Mouse (Mus musculus): ENCODE data around the gene Ddx43.
A peak's percentile ranks its signal among the peaks of the same experiment; 100 is the strongest.

The Ddx43 gene

DNA sequence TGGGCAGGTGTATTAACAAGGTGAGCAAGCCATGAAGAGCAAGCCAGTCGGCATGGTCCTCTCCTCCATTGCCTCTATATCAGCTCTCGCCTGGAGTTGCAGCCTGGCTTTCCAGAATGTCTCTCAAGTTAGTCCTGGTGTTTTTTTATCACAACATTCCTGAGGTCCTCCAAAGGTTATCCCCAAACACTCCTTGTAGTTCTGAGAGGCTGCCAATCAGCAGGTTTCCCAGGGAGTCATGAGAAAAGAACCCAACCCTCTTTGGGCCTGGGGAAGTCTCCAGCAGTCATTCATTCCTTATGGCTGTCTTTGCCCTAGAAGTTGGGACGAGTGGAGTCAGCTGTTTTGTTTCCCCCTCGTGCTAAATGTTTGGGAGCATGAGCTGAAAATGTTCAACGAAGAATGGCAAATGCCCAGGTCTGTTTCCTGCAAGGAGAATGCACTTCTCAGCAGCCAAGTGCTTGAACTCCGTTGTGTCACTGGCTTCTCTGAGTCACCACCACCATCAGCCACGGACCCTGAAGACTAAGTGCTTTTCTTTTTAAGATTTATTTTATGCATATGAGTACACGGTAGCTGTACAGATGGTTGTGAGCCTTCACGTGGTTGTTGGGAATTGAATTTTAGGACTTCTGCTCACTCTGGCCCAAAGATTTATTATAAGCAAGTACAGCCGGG, 22.6 kb upstream of the Ddx43 start:
- DNase-seq (ENCODE audit: low read depth) = no peak

DNA sequence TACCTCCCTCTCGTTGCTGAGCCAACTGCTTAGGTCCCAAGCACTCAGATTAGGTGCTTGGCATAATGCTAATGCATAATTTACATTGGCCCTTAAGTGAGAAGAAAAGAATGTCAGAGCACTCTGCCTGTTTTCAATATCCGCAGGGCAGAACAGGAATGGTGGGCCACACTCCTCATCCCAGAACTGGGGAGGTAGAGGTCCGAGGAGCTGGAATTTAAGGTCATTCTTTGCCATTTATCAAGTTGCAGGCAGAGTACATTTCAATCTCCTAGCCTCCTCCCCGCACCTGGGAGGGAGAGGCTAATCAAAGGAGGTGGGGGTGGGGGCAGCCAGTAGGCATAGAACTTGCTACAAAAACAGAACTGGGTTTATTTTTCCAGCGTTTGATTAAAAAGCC, 21.2 kb upstream of the Ddx43 start:
- DNase-seq (ENCODE audit: low read depth) = no peak

DNA sequence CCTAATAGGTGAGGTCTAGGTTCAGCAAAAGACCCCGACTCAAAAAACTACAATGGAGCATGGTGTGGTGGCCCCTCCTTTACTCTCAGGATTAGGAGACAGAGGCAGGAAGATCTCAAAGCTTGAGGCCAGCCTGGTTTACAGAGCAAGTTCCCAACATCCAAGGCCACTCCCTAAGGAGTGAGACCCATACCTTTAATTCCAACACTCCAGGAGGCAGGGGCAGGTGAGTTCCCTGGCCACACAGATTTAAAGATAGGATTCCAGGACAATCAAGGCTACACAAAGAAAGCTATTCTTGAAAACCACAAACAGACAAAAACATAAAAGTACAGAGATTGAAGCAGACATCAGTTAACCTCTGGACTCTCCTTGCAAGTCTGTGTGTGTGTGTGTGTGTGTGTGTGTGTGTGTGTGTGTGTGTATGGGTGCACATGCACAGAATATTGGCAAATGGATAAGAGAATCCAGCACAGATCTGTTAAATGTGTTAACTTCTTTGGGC, 20.6 kb upstream of the Ddx43 start:
- no peak for DNase-seq (ENCODE audit: low read depth)

DNA sequence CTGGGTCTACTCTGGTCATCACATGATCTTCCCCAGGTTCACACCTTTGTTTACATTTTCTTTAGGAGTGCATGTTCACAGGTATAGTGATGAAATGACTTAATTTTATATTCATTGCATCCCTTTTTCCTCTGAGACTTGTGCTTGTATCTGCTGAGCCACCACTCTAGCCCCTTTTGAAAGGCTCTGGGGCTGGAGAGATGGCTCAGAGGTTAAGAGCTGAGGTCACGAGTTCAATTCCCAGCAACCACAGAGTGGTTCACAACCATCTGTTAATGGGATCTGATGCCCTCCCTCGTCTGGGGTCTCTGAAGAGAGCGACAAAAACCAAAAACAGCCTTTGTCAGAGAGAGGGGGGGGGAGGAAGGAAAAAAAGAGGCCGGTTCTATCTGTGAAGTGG, 20.1 kb upstream of the Ddx43 start:
- no peak for DNase-seq (ENCODE audit: low read depth)

DNA sequence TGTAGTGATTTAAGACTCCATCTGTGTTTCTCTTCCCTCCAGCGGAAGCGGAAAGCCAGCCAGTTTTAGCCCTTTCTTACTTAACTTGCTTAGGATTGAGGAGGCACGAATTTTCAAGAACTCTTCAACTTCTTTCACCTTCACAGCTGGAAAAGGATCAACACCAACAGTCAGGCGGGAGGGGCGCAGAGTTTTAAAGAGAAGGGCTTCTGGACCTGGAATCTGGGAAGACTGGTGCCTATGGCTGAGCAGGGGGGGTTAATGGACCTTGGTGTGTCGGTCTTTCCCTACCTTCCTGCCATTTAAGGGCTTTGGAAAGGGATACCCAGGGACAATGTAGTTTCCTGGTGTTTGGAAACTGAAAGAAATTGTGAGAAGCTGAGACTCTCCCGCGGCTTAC, 18.0 kb upstream of the Ddx43 start:
- DNase-seq (ENCODE audit: low read depth) = no peak

DNA sequence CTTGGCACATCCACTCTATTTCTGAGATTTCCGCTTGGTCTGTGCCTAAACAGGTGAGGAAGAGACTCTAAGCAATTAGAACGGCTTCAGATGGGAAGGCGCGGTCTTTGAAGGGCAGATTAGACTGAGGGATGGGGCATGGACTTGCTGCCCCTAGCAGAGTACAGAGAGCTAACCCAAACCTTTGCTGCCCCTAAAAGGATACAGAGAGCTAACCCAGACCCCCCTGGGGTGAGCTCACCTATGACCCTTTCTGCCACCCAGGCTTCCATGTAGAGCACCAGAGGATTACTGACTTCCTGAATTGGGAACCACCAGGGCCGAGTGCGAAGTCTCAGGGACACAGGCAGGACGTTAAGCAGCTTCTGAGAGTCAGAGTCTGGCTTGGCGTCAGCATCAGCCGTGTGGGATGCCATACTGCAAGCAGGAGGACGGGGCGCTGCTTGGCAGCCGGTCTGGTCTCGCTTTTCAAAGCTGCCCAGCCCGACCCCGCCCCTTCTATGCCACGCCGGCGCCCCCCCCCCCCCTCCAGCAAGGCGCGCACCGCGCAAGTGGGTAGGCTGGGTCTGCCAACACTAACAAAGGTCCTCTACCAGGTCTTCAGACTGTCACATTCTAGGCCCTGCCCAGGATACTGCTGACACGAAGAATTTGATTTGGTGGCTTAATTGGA, 17.3 kb upstream of the Ddx43 start, which contains the start of gene Ooep:
Gene Ooep, minus strand, starts transcription at position 613 of the 673 bp plus-strand sequence.
- no peak for DNase-seq (ENCODE audit: low read depth)

DNA sequence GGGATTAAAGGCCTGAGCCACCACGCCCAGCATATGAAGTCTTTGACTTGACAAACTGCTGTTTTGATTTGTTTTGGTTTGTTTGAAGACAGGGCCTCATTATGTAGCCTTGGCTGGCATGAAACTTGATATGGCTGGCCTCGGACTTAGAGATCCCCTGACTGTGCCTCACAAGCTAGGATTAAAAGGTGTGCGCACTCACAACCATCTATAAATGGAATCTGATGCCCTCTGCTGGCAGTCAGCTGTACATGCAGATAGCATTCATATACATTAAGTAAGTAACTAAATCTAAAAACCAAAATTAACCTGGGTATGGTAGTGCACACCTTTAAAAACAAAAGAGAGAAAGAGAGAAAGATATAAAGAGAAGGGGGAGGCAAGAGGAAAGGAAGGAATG, 9.7 kb upstream of the Ddx43 start:
- peak; percentile 79 for DNase-seq (ENCODE audit: low read depth)

DNA sequence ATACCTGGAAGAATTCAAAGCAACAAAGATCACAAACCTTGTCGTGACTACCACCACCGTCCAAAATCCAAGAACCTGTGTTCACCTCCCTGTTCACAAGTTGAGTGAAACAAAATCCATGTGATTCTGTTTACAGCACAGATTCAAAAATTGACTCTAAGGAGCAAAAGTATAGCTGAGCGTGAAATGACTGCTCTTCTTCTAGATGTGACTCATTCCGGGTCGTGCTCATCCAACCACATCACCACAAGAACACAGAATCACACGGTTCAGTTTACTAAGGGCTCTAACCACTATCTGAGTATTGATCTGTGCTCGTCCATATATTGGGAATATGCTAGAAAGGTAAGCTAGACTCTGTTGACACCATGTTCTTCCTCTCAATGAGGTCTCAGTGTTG, 8.6 kb upstream of the Ddx43 start:
- DNase-seq (ENCODE audit: low read depth) = peak; percentile 17

DNA sequence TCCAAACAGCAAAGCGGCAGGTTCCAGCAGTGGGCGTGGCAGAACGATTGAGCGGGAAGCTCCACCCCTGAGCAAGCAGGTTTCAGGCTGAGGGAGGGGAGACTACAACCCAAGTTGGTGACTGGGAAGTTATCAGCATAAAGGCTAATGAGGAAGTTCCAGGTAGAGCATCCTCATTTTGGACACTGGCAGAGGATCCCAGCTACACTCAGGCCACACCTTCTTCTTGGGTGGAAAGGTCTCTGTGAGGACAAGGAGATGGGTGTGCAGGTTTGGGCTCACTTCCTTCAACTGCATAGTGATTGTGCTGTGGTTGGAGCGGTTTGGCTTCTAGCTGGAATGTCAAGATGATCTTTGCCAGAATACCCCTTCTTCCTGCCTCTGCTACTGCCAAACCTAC, 5.6 kb upstream of the Ddx43 start:
- DNase-seq (ENCODE audit: low read depth) = peak; percentile 23

DNA sequence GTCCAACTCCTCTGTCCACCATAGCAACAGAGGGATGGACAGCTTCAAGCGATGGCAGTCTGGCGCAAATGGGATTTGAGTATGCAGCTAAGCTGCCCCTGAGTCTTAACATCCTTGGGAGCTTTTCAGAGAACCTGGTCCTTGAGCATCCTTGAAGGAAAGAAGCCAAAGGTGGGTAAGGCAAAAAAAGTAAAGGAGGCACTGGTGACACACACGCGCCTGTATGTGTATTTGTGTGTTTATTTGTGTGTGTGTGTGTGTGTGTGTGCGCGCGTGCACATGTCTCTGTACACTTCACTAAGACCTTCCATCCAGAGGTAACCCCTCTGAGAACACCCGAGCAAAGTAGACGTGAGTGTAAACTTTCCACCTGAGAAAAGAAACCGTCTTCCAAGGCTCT, 1.8 kb upstream of the Ddx43 start:
- no peak for DNase-seq (ENCODE audit: low read depth)

DNA sequence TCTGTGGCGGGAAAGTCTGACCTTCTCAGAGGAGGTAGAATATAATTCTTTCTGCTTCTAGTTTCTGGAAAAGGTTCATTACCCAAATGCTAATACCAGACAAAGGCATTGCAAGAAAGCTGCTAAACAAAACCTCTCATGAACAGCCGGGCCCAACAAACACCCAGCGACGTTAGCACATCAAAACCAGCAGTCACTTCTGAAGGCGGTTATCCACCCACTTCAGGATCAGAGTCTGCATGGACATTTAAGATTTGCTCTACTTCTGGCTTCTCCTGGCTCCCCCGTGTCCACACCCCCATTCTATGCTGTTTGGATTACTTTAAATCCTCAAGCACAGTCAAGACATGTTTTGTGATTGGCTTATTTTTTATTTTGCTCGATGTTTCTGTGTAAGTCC, 975 bp upstream of the Ddx43 start:
- no peak for DNase-seq (ENCODE audit: low read depth)

DNA sequence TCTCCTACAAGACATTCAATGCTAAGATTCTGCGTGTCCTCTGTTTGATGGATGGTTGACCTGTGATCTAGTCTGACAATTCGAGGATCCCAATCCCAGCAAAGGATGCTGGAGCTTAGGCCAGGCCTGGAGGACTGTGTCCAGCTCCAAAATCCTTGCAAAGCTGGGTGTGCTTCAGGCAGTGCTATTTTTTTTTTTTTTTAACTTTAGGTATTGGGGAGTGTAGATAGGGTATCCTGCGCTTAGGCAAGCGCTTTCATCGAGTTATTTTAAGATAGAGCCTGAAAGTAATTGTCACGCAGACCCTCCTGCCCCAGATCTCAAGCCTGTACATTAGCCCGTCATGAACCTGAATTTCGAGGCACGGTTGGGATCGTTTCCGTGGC, 340 bp upstream of the Ddx43 start:
- no peak for DNase-seq (ENCODE audit: low read depth)

DNA sequence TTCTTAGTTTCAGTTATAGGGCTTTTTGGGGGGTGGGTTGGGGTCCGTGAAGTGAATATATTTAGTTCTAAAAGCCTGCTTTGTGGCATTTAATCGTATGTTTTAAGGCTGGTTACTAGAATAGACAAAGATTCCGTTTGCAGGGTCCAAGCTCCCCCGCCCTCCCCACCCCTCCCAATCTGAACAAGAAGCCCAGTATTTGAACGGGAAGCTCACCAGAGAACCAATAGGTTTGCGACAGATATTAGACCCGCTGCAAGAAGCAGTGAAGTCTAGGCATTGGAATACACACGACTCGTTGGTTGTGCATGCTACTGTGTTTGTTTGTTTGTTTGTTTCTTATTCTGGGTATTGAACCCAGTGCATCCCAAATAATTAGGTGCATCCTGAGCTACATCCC, 940 bp downstream of the Ddx43 start:
- DNase-seq (ENCODE audit: low read depth) = no peak

DNA sequence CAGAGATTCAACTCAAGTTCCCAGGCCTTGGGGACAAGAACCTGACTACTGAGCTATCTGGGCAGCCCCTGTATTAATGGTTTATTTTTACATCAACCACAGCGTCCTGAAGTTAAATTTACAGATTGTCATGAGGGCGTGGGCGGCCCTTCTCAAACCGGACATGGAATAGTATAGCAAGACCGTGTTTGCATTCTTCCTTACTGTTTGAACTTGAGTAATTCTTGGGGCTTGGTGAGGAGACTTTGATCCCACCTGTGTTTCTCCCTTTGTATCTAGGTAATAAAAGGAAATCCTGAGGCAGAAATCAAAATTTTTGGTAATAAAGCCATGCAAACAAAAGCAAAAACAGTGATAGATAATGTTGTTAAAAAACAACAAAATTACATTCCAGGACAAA, 5.0 kb downstream of the Ddx43 start:
- DNase-seq (ENCODE audit: low read depth) = no peak

DNA sequence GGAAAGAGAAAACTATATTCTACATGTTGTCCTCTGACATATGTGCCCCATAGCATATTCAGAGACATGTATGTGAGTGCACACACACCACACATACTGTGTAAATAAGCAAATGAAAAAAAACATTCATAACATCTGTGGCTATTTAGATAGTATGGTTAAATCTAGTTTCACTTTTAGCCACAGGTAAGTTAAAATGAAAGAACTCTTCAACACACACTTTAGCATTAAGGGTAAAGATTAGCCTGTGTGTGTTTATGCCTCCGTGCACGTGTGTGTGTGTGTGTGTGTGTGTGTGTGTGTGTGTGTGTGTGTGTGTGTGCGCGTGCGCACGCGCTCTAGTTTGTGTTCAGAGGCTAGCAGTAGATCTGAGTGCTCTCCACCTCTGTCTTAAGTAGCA, 6.0 kb downstream of the Ddx43 start:
- DNase-seq (ENCODE audit: low read depth) = no peak

DNA sequence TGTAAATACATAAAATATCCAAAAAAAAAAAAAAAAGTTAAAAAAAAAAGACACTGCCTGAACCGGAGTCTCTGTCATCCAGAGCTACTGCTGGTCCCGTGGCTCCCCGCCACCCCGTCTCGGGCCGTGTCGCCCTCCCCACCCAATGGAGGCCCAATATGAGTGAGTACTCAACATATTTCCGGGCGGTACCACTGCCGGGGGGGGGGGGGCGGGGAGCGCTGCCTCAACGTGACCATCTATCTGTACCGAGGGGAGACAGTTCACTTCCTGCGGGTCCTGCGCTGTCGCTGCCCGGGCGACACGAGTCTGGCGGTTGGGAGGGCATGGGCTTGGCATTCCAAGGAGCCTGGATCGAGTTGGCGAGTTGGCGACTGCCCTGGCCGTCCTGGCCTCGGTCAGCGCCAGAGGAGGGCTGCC, 31.8 kb downstream of the Ddx43 start:
- no peak for DNase-seq (ENCODE audit: low read depth)

DNA sequence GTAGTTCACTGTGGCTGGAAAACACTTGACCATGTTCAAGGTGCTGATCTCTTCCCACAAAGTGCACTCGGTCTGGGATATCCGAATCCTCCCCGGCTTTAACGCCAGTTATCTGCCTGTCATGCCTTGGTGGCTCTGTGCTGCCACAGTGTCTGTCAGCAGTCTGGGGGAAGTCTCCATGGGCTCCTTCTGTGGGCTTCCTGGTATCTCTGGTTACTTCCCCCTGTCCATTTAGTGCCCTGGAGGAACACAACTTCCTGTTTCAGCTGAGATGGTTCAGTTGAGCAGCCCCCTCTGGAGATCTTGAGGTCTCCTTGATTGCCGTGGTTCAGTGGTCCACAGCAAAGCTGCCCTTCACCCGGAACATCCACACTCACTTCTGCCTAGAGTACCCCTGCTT, 32.6 kb downstream of the Ddx43 start:
- DNase-seq (ENCODE audit: low read depth) = no peak

DNA sequence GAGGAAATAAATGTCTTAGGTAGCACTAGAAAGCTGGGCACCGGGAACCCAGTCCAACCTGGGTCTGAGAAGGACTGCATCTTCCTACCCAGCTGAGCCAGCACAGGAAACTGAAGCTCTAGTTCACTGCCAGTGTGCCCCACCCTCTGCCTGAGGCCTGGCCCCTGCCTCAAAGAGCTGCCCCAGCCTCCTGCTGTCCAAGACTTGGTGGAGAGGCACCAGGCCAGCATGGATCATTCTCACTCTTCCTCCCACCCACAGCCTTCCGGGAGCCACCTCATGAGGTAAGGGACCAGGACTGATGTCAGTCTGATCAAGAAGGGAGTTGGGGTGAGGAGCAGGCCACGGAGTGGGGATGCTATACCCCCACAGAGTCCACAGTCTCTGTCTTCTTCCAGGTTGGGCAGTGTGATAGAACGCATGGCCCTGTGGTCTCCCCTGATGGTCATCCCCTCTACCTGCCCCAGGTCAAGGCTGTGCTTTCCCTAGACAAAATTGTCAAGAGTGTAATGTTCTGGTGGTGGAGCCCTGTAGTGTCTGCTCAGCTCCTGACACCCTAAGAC, 33.4 kb downstream of the Ddx43 start:
- DNase-seq (ENCODE audit: low read depth) = no peak

DNA sequence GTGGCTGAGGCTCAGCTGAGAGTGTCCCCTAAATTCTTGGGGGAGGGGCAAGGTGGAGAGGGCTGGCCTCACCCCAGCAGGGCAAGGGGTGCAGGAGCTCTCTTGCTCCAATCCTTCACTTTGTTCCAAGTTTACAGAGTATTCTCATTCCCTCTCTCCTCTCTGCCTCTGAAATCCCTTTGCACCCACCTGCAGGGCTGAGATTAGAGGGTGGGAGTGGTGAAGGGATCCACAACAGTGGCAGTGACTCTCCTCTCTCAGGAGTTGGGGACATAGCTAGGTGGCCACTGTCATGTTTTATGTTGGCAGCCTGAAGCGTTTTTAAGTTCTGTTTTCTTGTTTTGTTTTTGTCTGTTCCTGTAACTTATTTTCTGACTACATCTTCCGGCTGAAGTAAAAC, 34.0 kb downstream of the Ddx43 start:
- no peak for DNase-seq (ENCODE audit: low read depth)

DNA sequence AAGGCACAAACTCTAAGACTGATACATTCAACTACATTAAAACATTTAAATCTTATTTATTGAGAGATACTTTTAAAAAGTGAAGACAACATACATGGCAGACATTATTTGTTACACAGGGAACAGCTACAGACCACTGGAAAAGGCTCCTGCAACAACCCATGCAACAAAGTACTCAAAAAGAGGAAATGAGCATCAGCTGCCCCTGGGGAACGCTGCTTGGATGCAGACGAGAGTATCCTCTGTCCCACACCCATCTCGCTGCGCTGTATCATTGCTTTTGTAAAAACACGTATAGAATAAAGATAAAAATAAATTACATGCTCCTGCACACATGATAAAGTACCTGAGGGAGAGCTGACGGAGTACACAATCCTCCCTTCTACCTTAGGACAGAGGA, 34.9 kb downstream of the Ddx43 start:
- no peak for DNase-seq (ENCODE audit: low read depth)

DNA sequence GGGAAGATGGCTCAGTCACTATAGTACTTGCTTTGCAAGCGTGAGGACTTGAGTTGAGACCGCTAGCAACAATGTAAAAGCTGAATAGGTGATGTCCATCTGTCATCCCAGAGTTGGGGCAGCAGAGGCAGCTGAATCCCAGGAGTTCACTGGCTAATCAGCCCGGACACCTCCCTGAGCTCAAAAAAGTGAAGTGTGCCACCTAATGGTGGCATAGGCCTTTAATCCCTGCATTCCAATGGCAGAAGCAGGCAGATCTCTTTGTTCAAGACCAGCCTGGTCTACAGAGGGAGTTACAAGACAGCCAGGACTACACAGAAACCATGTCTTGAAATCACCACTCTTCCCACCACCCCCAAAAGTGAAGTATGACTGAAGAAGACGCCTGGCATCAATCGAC, 36.9 kb downstream of the Ddx43 start:
- DNase-seq (ENCODE audit: low read depth) = no peak

DNA sequence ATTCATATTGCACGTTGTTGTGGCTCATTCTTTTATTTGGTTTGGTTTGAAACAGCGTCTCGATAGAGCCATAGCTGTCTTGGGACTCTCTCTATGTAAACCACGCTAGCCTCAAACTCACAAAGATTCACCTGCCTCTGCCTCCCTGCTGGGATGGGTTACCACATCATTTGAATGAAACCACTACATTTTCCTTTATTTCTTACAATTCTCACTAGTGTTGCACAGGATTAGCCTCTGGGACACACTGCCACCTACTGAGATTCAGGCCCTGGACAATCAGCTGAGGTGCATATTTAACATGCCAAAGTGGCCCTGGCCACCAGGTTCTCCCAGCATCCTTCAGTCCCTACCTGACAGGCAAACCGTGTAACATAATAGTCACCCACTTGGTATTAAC, 43.8 kb downstream of the Ddx43 start:
- no peak for DNase-seq (ENCODE audit: low read depth)

DNA sequence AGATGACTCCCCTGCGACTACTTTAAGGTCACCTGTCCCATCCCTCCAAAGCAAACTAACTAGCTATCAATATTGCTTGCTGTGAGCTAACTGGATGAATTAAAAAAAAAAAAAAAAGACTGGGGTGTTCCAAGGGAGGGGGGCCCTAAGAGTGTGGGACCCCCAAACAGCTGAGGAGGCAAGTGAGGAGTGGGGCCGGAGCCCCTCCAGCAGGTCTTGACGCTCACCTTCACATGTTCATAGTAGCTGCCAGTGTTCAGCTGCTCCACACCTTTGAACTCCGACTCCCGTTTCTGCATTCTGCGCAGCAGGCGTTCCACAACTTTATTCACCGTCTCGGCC, 46.6 kb downstream of the Ddx43 start:
- DNase-seq (ENCODE audit: low read depth) = no peak

All from 416B (cell line).